Mouse (Mus musculus) E14TG2a.4 (cell line): ENCODE measurements around the gene Fhit.
"Not testable (repeated sequence)": the region's sequence is repeated elsewhere in the genome, so short reads cannot be mapped to it uniquely, and the experiment has no call there.

ENCODE experiments used
- H3K27me3 ChIP-seq: 2 replicates; pipeline ENCODE4 v1.6.1; 2014; ENCODE audit warnings: low read length, control low read depth; ENCODE audit not compliant: insufficient read depth
- H3K36me3 ChIP-seq: 2 replicates; pipeline ENCODE4 v1.6.1; 2014; ENCODE audit warnings: low read length, control low read depth; ENCODE audit not compliant: insufficient read depth
- H3K4me1 ChIP-seq: replicated peaks from 2 replicates; pipeline ENCODE4 v1.6.1; 2014; ENCODE audit warnings: low read depth, low read length, control low read depth
- H3K4me3 ChIP-seq: replicated peaks from 2 replicates; pipeline ENCODE4 v1.5.1; 2014; ENCODE audit warnings: mild to moderate bottlenecking, low read length
- H3K9me3 ChIP-seq: 2 replicates; pipeline ENCODE4 v1.6.1; 2014; ENCODE audit warnings: low read length, control low read depth
- CTCF ChIP-seq: conservative IDR thresholded peaks from 2 replicates; pipeline ENCODE4 v1.5.1; 2014; ENCODE audit warnings: low read length
- NANOG ChIP-seq: IDR thresholded peaks from 2 replicates; pipeline ENCODE4 v1.6.1; 2014; ENCODE audit warnings: borderline replicate concordance, low read length, mixed read lengths
- POU5F1 ChIP-seq: IDR thresholded peaks from 2 replicates; pipeline ENCODE4 v1.6.1; 2014; ENCODE audit warnings: low read length, borderline replicate concordance

Gene Fhit

GRCm38 (mm10) chr14:11132637-11133474, 29.0 kb downstream of the Fhit start:
- H3K27me3 ChIP-seq, result no peaks in the 10 kb centered on the region
- no peak for TF ChIP-seq CTCF
- TF ChIP-seq NANOG, result no peak
- no peak for TF ChIP-seq POU5F1
- no peak overlapping the region for H3K4me3 ChIP-seq
- H3K9me3 ChIP-seq, result no peaks in the 10 kb centered on the region
- no peaks in the 10 kb centered on the region for H3K36me3 ChIP-seq
- H3K4me1 ChIP-seq, result no peaks in the 10 kb centered on the region

DNA sequence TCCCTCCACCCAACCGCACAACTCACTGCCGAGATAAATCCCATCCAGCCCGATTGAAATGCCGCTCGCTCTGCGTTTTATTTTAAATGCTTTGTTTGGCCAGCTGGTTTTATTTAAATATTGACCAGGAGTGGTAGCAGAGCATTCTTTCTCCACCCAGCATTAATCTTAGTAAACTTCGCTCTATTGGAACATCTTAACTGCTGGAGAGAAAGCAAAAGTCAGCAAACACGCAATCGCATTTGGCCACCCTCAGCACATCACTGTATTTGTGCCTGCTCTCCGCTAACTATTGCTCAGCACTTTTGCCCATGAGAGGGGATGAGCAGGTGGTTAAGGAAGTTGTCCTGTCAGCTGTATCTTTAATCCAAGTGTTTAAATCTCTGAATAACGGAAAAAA, 36.7 kb downstream of the Fhit start:
- no peak for TF ChIP-seq NANOG
- no peak for TF ChIP-seq POU5F1
- no peak for TF ChIP-seq CTCF
- H3K27me3 ChIP-seq, result no peaks in the 10 kb centered on the region
- H3K9me3 ChIP-seq, result no peaks in the 10 kb centered on the region
- H3K36me3 ChIP-seq, result no peaks in the 10 kb centered on the region
- H3K4me3 ChIP-seq, result no peak overlapping the region
- H3K4me1 ChIP-seq, result no peaks in the 10 kb centered on the region

DNA sequence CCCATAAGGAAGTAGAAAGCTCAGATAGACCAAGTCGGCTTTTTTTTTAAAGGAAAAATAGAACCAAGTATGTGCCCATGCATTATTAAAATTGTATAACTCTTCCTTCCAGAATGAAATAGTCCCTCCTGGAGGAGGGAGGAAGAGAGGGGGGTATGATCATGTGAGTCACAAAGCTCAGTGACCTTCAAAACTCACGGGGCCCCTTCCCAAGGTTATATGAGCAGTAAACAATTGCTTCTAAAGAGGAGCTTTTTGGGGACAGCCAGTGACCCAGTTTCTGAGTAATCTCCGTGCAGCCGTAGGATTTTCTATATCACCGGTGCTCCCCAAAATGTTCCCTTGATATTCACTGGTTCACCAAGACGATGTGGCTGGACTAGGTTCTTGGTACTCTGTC, 42.8 kb downstream of the Fhit start:
- Histone ChIP-seq H3K36me3 (no peaks in the 10 kb centered on the region), H3K27me3 (no peaks in the 10 kb centered on the region), H3K4me1 (no peaks in the 10 kb centered on the region), H3K9me3 (no peaks in the 10 kb centered on the region), H3K4me3 (no peak overlapping the region)
- TF ChIP-seq CTCF (no peak), NANOG (no peak), POU5F1 (no peak)

DNA sequence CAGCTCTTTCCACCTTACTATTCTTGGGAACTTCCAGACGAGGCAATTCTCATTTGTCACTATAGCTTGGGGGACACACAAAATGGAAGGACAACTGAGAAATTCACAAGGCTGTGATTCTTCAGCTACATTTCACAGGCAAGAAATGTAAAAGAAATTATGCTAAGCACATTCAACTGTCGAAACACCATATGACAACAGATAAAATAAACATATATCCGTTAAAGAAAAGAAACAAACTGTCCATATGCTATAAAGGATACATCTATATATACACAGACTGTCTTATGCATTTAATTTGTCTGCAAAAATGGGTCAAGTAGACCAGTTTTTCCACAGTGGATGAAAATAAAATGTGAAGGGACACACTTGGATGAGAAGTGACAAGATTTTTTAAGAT, 76.2 kb downstream of the Fhit start:
- Histone ChIP-seq H3K4me3 (no peak overlapping the region), H3K4me1 (peaks cover 6% of the 10 kb centered on the region; the same call in 1 of the 2 replicates), H3K9me3 (no peaks in the 10 kb centered on the region), H3K27me3 (no peaks in the 10 kb centered on the region), H3K36me3 (no peaks in the 10 kb centered on the region)
- no peak for TF ChIP-seq POU5F1
- no peak for TF ChIP-seq CTCF
- no peak for TF ChIP-seq NANOG

- no peaks in the 10 kb centered on the region for H3K27me3 ChIP-seq
- peaks cover 6% of the 10 kb centered on the region; the same call in 1 of the 2 replicates for H3K4me1 ChIP-seq
- no peaks in the 10 kb centered on the region for H3K36me3 ChIP-seq
- TF ChIP-seq NANOG, result no peak
- TF ChIP-seq POU5F1, result no peak
- TF ChIP-seq CTCF, result no peak
- no peak overlapping the region for H3K4me3 ChIP-seq
- no peaks in the 10 kb centered on the region for H3K9me3 ChIP-seq
Measured at GRCm38 (mm10) chr14:11083946-11084345, 77.9 kb downstream of the Fhit start.

- peaks cover 6% of the 10 kb centered on the region; the same call in 1 of the 2 replicates for H3K4me1 ChIP-seq
- H3K36me3 ChIP-seq, result no peaks in the 10 kb centered on the region
- TF ChIP-seq CTCF (no peak), NANOG (no peak), POU5F1 (no peak)
- H3K27me3 ChIP-seq, result no peaks in the 10 kb centered on the region
- H3K9me3 ChIP-seq, result no peaks in the 10 kb centered on the region
- no peak overlapping the region for H3K4me3 ChIP-seq
Measured at GRCm38 (mm10) chr14:11083462-11083861, 78.4 kb downstream of the Fhit start.

- no peaks in the 10 kb centered on the region for H3K36me3 ChIP-seq
- no peaks in the 10 kb centered on the region for H3K4me1 ChIP-seq
- TF ChIP-seq NANOG, result no peak
- TF ChIP-seq CTCF, result no peak
- no peak for TF ChIP-seq POU5F1
- H3K27me3 ChIP-seq, result no peaks in the 10 kb centered on the region
- H3K4me3 ChIP-seq, result no peak overlapping the region
- H3K9me3 ChIP-seq, result no peaks in the 10 kb centered on the region
Measured at GRCm38 (mm10) chr14:11063594-11063993, 98.2 kb downstream of the Fhit start.

DNA sequence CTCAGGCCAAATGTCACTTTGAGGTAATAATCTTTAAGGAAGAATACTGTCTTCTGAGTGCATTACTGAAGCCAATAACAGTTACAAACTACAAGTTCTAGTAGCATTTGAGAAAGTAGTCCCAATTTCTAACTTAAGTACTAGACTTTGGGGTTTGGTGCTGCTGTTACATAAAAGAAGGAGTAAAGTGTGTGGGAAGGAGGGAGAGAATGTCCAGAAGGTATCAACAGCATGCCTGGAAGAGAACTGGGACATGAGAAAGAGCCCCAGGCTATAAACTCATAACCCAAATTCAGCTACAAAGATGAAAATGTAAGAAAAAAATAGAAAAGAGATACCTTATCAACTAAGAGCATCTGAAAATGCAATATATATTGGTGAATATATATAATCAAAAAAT, 101.6 kb downstream of the Fhit start:
- TF ChIP-seq POU5F1 (no peak), NANOG (no peak), CTCF (no peak)

DNA sequence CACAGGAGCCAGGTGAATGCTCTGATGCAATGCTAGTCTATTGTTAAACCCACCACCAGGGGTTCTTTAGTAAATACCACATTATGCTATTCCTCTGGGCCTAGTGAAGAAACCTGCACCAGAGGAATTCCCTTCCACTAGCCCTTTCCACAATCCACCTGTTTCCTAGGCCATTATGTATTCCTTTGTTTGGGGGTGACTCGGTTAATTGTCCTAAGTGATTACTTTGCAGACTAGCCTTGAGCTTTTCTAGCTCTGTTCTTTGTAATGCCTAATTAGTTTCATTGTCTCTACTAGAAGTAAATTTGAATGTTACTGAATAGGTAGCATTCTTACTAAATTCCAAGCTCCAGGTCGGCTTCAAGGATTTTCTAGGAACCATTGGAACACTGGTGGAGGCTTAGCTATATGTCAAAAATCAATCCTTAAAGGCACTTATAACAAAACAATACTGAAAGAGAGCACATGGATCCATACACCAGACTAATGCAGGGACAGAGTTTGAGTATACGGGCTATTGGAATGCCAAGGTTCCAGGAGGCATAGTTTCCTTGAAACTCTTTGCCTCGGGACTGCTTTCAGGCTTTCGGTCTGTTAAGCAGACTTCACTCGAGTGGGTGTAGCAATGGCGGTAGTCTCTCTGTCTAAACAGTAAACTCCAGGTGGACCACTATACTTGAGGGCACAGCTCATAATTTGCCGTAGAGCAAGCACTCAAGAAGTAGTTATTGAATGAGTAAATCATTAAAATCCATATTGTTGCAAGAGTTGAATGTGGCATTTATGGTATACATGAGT, 122.1 kb downstream of the Fhit start:
- H3K9me3 ChIP-seq, H3K36me3 ChIP-seq, H3K27me3 ChIP-seq, H3K4me3 ChIP-seq: not testable (repeated sequence)
- peaks cover 42% of the 10 kb centered on the region for H3K4me1 ChIP-seq
- TF ChIP-seq POU5F1, result peak; percentile 15; the same call in 1 of the 2 replicates
- TF ChIP-seq NANOG, result peak; percentile 90

More for the DNA sequence above, 101.6 kb downstream of the Fhit start:
- no peaks in the 10 kb centered on the region for H3K36me3 ChIP-seq
- H3K9me3 ChIP-seq, result no peaks in the 10 kb centered on the region
- H3K4me3 ChIP-seq, result no peak overlapping the region
- peaks cover 7% of the 10 kb centered on the region; the same call in 1 of the 2 replicates for H3K4me1 ChIP-seq
- no peaks in the 10 kb centered on the region for H3K27me3 ChIP-seq
